ENCODE assay signal across 16 mouse cellular contexts in the genomic region with DNA sequence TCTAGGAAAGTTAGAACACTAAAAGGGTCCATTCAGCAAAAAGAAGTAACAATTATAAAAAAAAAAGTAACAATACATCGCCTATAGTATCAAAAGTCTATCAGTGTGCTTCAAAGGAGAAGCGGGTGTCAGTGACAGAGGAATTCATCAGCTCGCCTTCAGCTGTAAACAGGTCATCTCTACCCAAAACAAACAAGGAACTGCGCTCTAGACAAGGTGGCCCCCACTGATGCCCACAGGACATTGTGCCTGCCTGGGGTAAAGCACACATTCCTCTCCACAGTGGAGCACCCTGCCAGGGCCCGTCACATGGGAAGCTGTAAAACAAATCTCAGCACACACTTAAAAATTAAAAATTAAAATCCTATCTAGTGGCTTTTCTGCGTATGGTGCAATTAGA.
"Had no signal": no experiment of that assay in that cellular context is flagged by ENCODE, and none has a peak within 500 bp of the region (broad histone marks: within the 10 kb centered on the region; RNA-seq: fewer than 3 reads in every experiment).

No protein-coding gene starts in this region.

- H3K27ac ChIP-seq: neural tube, embryonic 13.5 days; neural tube, embryonic 15.5 days; stomach, embryonic 15.5 days; stomach, postnatal 0 days had no signal

- H3K27me3 ChIP-seq: neural tube, embryonic 13.5 days; neural tube, embryonic 15.5 days; stomach, embryonic 15.5 days had no signal

- H3K9me3 ChIP-seq: neural tube, embryonic 13.5 days; neural tube, embryonic 15.5 days; stomach, embryonic 15.5 days had no signal

- DNase-seq: retina, postnatal 1 day; right cerebral cortex, adult 18-20 months; right cerebral cortex, postnatal 14 days; right cerebral cortex, postnatal 25 days; right cerebral cortex, postnatal 4 days; spleen, adult 18-20 months; thymus, adult 18-20 months; thymus, adult 2 months; thymus, postnatal 14 days; thymus, postnatal 25 days; thymus, postnatal 36 days; thymus, postnatal 4 days had no signal

- H3K4me1 ChIP-seq: stomach, embryonic 15.5 days had no signal

- H3K4me3 ChIP-seq: neural tube, embryonic 13.5 days; neural tube, embryonic 15.5 days; stomach, embryonic 15.5 days had no signal
